In genomic region chr1:167393683-167394492, GRCm38 (mm10) we compare ENCODE assay signal across 8 mouse cellular contexts. TPM values are rescaled to one million over a fixed set of nuclear protein-coding genes. Genes with fewer than 3 reads are reported as not detected.
A peak's percentile ranks its signal among the peaks of the same experiment; 100 is the strongest.
DNase-seq lines count a peak whose midpoint lies in the region; ATAC-seq and TF ChIP-seq lines count a peak whose summit lies in the region.

Gene Mgst3 (minus strand): TSS chr1:167393841.

- TF ChIP-seq CTCF in ES-Bruce4 (IDR thresholded peaks at IDR 0.05; ENCODE audit: low read depth, low read length) = peak; percentile 49
- peak; percentile 87 for TF ChIP-seq CTCF in liver, postnatal 0 days (IDR thresholded peaks at IDR 0.05; ENCODE audit: low read depth)

- no peaks in the 10 kb centered on the region for H3K9me3 ChIP-seq in ES-Bruce4 (replicated peaks; ENCODE audit: control insufficient read depth, insufficient read depth, low read length, poor library complexity, severe bottlenecking)
- no peaks in the 10 kb centered on the region for H3K9me3 ChIP-seq in forebrain, embryonic 13.5 days (replicated peaks)
- H3K9me3 ChIP-seq in liver, postnatal 0 days (ENCODE audit: low read length) = no peaks in the 10 kb centered on the region
- no peaks in the 10 kb centered on the region for H3K9me3 ChIP-seq in neural tube, embryonic 14.5 days (ENCODE audit: control insufficient read depth, low read length)

- TF ChIP-seq EP300 in ES-Bruce4 (IDR thresholded peaks at IDR 0.05; ENCODE audit: insufficient read depth, low read depth, low read length) = no peak
- peak; percentile 61 for TF ChIP-seq EP300 in liver, postnatal 0 days (IDR thresholded peaks at IDR 0.05; ENCODE audit: low read depth)

- H3K4me1 ChIP-seq in ES-Bruce4 (ENCODE audit: control insufficient read depth, insufficient read depth, low read length) = no peaks in the 10 kb centered on the region
- peaks cover 14% of the 10 kb centered on the region for H3K4me1 ChIP-seq in forebrain, embryonic 13.5 days
- H3K4me1 ChIP-seq in liver, postnatal 0 days (ENCODE audit: insufficient read depth) = peaks cover 30% of the 10 kb centered on the region
- H3K4me1 ChIP-seq in neural tube, embryonic 14.5 days (ENCODE audit: control insufficient read depth, insufficient read depth, low read length) = peaks cover 5% of the 10 kb centered on the region

- H3K36me3 ChIP-seq in ES-Bruce4 (ENCODE audit: control insufficient read depth, insufficient read depth, low read length, poor library complexity, severe bottlenecking) = no peaks in the 10 kb centered on the region
- no peaks in the 10 kb centered on the region for H3K36me3 ChIP-seq in forebrain, embryonic 13.5 days (ENCODE audit: poor library complexity, severe bottlenecking)
- H3K36me3 ChIP-seq in liver, postnatal 0 days (replicated peaks; ENCODE audit: insufficient read depth, low read length) = no peaks in the 10 kb centered on the region
- no peaks in the 10 kb centered on the region for H3K36me3 ChIP-seq in neural tube, embryonic 14.5 days (ENCODE audit: control insufficient read depth, insufficient read depth, low read length)

- under 1% methylated on average over 45 of the region's 45 CpGs for WGBS in forebrain, embryonic 13.5 days
- under 1% methylated on average over 45 of the region's 45 CpGs for WGBS in large intestine, adult 2 months
- WGBS in liver, postnatal 0 days (ENCODE audit: insufficient replicate concordance) = under 1% methylated on average over 45 of the region's 45 CpGs
- under 1% methylated on average over 45 of the region's 45 CpGs for WGBS in neural tube, embryonic 14.5 days

- H3K4me3 ChIP-seq in ES-Bruce4 (ENCODE audit: low read depth, low read length) = peak within 1 kb of the TSS; percentile 74
- peak within 1 kb of the TSS; percentile 67 for H3K4me3 ChIP-seq in forebrain, embryonic 13.5 days
- peak within 1 kb of the TSS; percentile 67 for H3K4me3 ChIP-seq in liver, postnatal 0 days (ENCODE audit: low read depth, low read length)
- H3K4me3 ChIP-seq in neural tube, embryonic 14.5 days (ENCODE audit: low read depth, low read length) = peak within 1 kb of the TSS; percentile 59

- DNase-seq in heart, postnatal 10 days = peak; percentile 97
- peak; percentile 90 for DNase-seq in large intestine, adult 2 months (ENCODE audit: low read depth, low spot score)
- DNase-seq in liver, postnatal 0 days = peak; percentile 99
- DNase-seq in testis, postnatal 10 days (ENCODE audit: low spot score) = peak; percentile 97

- peak within 1 kb of the TSS; percentile 85 for H3K9ac ChIP-seq in ES-Bruce4 (ENCODE audit: low read depth, poor library complexity, severe bottlenecking)
- peak within 1 kb of the TSS; percentile 70 for H3K9ac ChIP-seq in forebrain, embryonic 13.5 days
- peak within 1 kb of the TSS; percentile 65 for H3K9ac ChIP-seq in liver, postnatal 0 days (replicated peaks)
- H3K9ac ChIP-seq in neural tube, embryonic 14.5 days (replicated peaks; ENCODE audit: low read depth, low read length) = peak within 1 kb of the TSS; percentile 55

- intact Hi-C loops in heart, postnatal 10 days (cut with DNase I) = loop anchor here (1.0 to 5.0 kb wide), 3 partner anchors 15 to 122 kb away; no protein-coding TSS in a partner anchor

- no peaks in the 10 kb centered on the region for H3K27me3 ChIP-seq in ES-Bruce4 (ENCODE audit: control insufficient read depth, insufficient read depth, low read length, poor library complexity, severe bottlenecking)
- H3K27me3 ChIP-seq in forebrain, embryonic 13.5 days = peaks cover 26% of the 10 kb centered on the region
- H3K27me3 ChIP-seq in liver, postnatal 0 days (ENCODE audit: insufficient read depth, low read length) = no peaks in the 10 kb centered on the region
- no peaks in the 10 kb centered on the region for H3K27me3 ChIP-seq in neural tube, embryonic 14.5 days (ENCODE audit: control insufficient read depth, insufficient read depth, low read length)

- TF ChIP-seq POLR2A in ES-Bruce4 (IDR thresholded peaks at IDR 0.05; ENCODE audit: insufficient read depth, low read length) = no peak

- peak within 1 kb of the TSS; percentile 76 for H3K4me2 ChIP-seq in forebrain, embryonic 13.5 days
- peak within 1 kb of the TSS; percentile 88 for H3K4me2 ChIP-seq in liver, postnatal 0 days (ENCODE audit: low read depth, low read length)
- H3K4me2 ChIP-seq in neural tube, embryonic 14.5 days (ENCODE audit: low read depth, low read length) = peak within 1 kb of the TSS; percentile 59

- ATAC-seq in cerebellum, adult (ENCODE audit: insufficient number of reproducible peaks, low FRiP score, low TSS enrichment) = peak; percentile 86
- ATAC-seq in forebrain, embryonic 13.5 days = peak; percentile 96
- peak; percentile 94 for ATAC-seq in liver, postnatal 0 days
- ATAC-seq in neural tube, embryonic 14.5 days (ENCODE audit: low read depth) = peak; percentile 95

- 0 out of 2 replicates have a peak within 1 kb of the TSS, but pooled peaks have one; percentile 47 for H3K27ac ChIP-seq in ES-Bruce4 (ENCODE audit: insufficient read depth, low read length)
- H3K27ac ChIP-seq in forebrain, embryonic 13.5 days = peak within 1 kb of the TSS; percentile 81
- H3K27ac ChIP-seq in liver, postnatal 0 days (ENCODE audit: low read depth) = peak within 1 kb of the TSS; percentile 63
- H3K27ac ChIP-seq in neural tube, embryonic 14.5 days (ENCODE audit: low read depth, low read length) = peak within 1 kb of the TSS; percentile 29; the same call in 1 of the 2 replicates

RNA-seq across cellular contexts. Expression of gene Mgst3, which starts in this region (rescaled TPM):
- 23.4 and 26.6 TPM in 2 replicates for polyA plus RNA-seq in ES-Bruce4 (2011; ENCODE audit: insufficient read depth, insufficient read length, low read depth, missing spikeins)
- 59.2 and 59.3 TPM in 2 replicates for polyA plus RNA-seq in forebrain, embryonic 13.5 days (2015; fragmentation: Nextera tagmentation; extraction: Ambion mirVana)
- total RNA-seq in heart, postnatal 10 days (2021) = 100 to 1,000 TPM; 191 to 207 TPM
- 543 and 795 TPM in 2 replicates for polyA plus RNA-seq in large intestine, adult 2 months (2012; rRNA removed)
- polyA plus RNA-seq in liver, postnatal 0 days (2015; fragmentation: Nextera tagmentation; extraction: Ambion mirVana) = 161 and 163 TPM in 2 replicates
- polyA plus RNA-seq in neural tube, embryonic 14.5 days (2014; fragmentation: Nextera tagmentation; extraction: Ambion mirVana) = 188 and 226 TPM in 2 replicates

Comparison
In these comparisons a context has a peak if more than half of its experiments do, and no peak if none do; other contexts are left out.
1. Peak in every context shown above with its lines: DNase-seq, ATAC-seq, H3K4me3 ChIP-seq and H3K27ac ChIP-seq.
2. H3K27ac ChIP-seq: peak in every context shown above with its lines; median percentile 81 in forebrain, embryonic 13.5 days; 63 in liver, postnatal 0 days; 47 in ES-Bruce4; 29 in neural tube, embryonic 14.5 days.